Mouse (Mus musculus) testis, adult 2 months (tissue): ENCODE measurements around the gene Fam219a.

Experiments
- CTCF ChIP-seq: fragments of 200-500 bp; IDR thresholded peaks from 2 replicates; pipeline ENCODE4 v1.5.1; 2012; ENCODE audit warnings: low read depth, mild to moderate bottlenecking, inconsistent platforms, low read length, moderate library complexity; ENCODE audit not compliant: control insufficient read depth, insufficient read depth, insufficient replicate concordance
- POLR2A ChIP-seq: fragments of 200-500 bp; IDR thresholded peaks from 2 replicates; pipeline ENCODE4 v1.6.1; 2012; ENCODE audit warnings: low read depth, mild to moderate bottlenecking, inconsistent platforms, low read length, moderate library complexity; ENCODE audit not compliant: control insufficient read depth

DNA sequence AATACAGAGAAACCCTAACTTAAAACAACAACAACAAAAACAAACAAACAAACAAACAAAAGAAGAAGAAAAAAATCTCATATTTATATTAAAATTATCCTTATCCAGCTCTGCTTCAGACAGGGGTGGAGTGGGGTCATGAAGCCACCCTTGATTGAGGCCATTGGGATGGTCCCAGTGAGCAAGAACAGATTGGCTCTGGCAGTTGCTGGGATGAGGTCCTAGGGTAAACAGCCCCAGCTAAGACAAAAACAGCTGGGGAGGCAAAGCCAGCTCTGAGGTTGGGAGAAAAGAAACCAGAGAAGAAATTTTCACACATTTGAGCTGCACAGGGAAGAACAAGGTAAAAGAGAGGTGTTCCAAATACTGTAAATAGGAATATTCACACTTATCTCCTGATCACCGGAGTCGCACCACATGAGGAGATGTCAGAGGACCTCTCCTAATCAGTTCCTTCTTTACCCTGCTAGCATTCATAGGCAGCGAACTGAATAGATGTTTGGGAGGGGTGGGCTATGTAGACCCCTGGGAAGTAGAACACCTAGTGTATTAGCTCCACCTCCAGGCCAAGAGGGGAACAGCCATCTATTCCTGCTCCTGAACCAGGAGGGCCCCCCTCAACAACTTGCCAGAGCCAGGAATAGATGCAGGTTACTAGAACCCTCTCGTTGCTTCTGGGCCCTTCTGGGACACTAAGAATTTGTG lies 90.4 kb downstream of the Fam219a start:
- no peak for TF ChIP-seq CTCF
- TF ChIP-seq POLR2A = no peak
